Mouse (Mus musculus): Measurements from ENCODE around the gene Gm4027.
"Not testable (repeated sequence)": the region's sequence is repeated elsewhere in the genome, so short reads cannot be mapped to it uniquely, and the experiment has no call there.

Gene Gm4027

DNA sequence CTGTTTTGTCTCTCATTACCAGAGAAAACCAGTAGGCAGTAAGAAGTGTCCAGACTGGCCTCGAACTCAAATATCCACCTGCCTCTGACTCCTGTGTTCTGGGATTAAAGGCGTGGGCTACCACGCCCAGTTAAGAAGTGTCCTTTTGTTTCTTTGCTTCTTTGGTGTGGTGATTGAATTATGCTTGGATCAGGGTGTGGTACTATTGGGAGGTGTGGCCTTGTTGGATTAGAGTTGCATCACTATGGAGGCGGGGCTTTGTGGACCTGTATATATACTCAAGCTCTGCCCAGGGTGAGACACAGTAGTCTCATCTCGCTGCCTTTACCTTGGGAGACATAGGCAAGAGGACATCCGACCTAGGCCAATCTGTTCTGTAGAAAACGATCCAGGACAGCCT, at the start of gene Gm4027:
Gm4027 (plus strand) TSS at position 301 of the 400 bp plus-strand sequence.
- DNase-seq (ENCODE audit: low spot score): not testable (repeated sequence)

DNA sequence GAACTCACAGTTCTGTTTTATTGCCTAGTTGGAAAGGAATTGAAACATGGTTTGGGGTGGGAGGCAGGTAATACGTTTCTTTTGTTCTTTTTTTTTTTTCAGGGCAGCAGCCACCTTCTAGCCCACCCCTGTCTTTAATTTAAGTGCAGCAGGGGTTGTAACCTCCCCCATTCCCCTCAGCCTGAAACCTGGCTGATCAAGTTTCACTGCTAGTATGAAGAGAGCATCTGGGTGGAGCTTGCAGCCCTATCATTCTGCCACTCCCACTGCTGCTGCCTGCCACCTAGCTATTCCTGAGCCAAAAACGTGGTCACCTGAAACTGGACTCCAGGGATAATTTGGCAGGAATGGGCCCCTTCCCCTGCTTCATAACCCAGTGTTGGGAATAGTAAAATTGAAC, 17.3 kb upstream of the Gm4027 start:
- DNase-seq (ENCODE audit: low spot score): not testable (repeated sequence)

DNA sequence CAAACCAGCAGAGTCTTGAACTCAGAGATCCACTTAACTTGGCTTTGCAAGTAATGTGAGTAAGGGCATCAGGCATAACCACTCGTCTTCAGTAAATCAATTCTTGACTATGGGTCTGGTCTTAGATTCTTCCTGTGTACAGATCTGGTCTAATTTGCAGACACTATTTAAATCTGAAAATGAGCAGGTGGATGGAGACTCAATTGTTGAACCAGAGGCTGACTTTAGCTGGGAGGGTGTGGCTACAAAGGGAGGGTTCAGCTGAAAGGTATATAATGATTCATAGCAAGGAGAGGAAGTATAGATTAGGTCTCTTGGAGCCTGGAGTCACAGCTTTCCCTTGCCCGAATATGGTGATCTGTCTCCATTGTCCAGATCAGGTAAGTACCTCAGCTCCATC, 16.3 kb upstream of the Gm4027 start, which contains the start of gene Oog1:
Oog1 (plus strand) TSS at position 301 of the 400 bp plus-strand sequence.
- DNase-seq (ENCODE audit: low spot score): not testable (repeated sequence)

DNA sequence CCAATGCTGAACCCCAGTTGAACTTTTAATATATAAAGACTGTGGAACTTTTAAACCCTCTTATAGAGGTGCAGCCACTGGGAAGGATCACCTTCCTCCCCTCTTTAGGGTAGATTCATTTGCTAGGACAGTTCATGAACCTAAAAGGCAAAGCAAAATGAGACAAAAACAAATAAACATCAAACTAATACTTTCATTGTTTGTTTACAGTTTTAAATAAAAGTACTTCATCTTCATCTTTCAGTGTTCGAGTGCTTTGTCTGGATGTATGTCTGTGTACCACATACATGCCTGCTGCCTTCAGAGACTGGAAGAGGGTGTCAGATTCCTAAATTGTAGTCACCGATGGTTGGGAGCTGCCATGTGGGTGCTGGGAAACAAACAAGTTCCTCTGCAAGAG, 25.9 kb downstream of the Gm4027 start, which contains the start of gene Gm16381:
Gm16381 (minus strand) TSS at position 101 of the 400 bp plus-strand sequence.
- DNase-seq (ENCODE audit: low spot score): not testable (repeated sequence)

DNA sequence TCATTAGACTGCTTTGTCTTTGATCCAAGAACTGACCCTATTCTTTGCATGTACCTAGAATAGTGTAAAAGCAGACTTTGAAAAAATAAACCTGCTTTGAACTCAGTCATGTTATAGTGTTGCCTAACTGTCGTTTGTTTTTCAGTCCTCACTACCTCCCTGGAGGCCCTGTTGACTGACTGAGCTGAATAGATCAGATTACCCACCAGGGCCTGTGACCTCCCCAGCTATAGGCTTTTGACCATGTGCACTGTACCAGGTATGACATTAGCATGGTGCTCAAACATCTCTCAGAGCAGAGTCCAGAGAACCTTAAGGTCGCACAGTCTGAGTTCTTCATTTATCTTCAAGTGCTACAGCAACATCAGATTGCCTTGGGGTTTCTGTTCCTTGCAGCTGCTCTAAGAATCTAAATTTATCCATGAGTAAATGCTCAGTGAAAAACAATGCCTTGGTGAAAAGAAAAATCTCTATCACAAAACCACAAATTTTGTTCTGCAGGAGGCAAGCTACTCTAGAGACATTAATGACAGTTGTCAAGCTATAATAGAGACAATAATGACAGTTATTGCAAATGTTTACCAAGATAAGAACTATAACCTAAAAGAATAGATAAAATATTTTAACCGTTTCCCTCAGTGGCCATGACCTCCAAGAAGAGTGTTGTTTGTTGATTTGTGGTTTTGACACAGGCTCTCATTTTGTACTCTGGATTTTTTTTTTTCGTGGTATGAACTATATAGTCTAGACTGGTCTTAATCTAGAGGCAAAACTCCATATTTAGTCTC, 34.4 kb downstream of the Gm4027 start:
- DNase-seq (ENCODE audit: low spot score): not testable (repeated sequence)
